Mouse (Mus musculus): ENCODE data around the gene Platr25. TPM values are rescaled to one million over a fixed set of nuclear protein-coding genes. Genes with fewer than 3 reads are reported as not detected.
"Not testable (repeated sequence)": the region's sequence is repeated elsewhere in the genome, so short reads cannot be mapped to it uniquely, and the experiment has no call there.

The Platr25 gene
- total and polyA plus RNA-seq, 2 experiments, result 0.07 to 2.2 TPM

GRCm38 (mm10) chr13:62684608-62685286 is 75.8 kb downstream of the Platr25 start:
- not testable (repeated sequence) for H3K27me3 ChIP-seq (ENCODE audit: control insufficient read depth, insufficient read depth, low read length); H3K79me2 ChIP-seq (ENCODE audit: control insufficient read depth, insufficient read depth, low read length); H3K27ac ChIP-seq (replicated peaks; ENCODE audit: insufficient read depth, low read depth, low read length); H3K4me1 ChIP-seq (ENCODE audit: control insufficient read depth, insufficient read depth, low read length); H3K36me3 ChIP-seq (ENCODE audit: control insufficient read depth, insufficient read depth, low read length)
- DNase-seq (ENCODE audit: extremely low read depth, low read depth, low spot score), result peak; percentile 19
- Histone ChIP-seq H3K4me3 (ENCODE audit: insufficient read depth, low read depth, low read length) (peak overlapping the region; percentile 56), H3K9ac (ENCODE audit: low read depth, low read length) (peak overlapping the region; percentile 5)
- 1% methylated on average over 19 of the region's 20 CpGs for WGBS

- no peak overlapping the region for H3K27ac ChIP-seq (replicated peaks; ENCODE audit: insufficient read depth, low read depth, low read length)
- 22% methylated on average over 8 of the region's 8 CpGs for WGBS
- no peaks in the 10 kb centered on the region for H3K79me2 ChIP-seq (ENCODE audit: control insufficient read depth, insufficient read depth, low read length)
- no peaks in the 10 kb centered on the region for H3K36me3 ChIP-seq (ENCODE audit: control insufficient read depth, insufficient read depth, low read length)
- no peaks in the 10 kb centered on the region for H3K27me3 ChIP-seq (ENCODE audit: control insufficient read depth, insufficient read depth, low read length)
- peak overlapping the region; percentile 56; the same call in 1 of the 2 replicates for H3K4me3 ChIP-seq (ENCODE audit: insufficient read depth, low read depth, low read length)
- H3K4me1 ChIP-seq (ENCODE audit: control insufficient read depth, insufficient read depth, low read length), result peaks cover 2% of the 10 kb centered on the region; the same call in 1 of the 2 replicates
- TF ChIP-seq POLR2A (IDR thresholded peaks at IDR 0.05; ENCODE audit: extremely low read depth, insufficient read depth, low read length) (no peak), CTCF (IDR thresholded peaks at IDR 0.05; ENCODE audit: low read depth, low read length) (no peak)
- H3K9ac ChIP-seq (ENCODE audit: low read depth, low read length), result no peak overlapping the region
- DNase-seq (ENCODE audit: extremely low read depth, low read depth, low spot score), result no peak
These were observed 107.2 kb downstream of the Platr25 start for GRCm38 (mm10) chr13:62653369-62653743.

- H3K27me3 ChIP-seq (ENCODE audit: control insufficient read depth, insufficient read depth, low read length); H3K4me1 ChIP-seq (ENCODE audit: control insufficient read depth, insufficient read depth, low read length); H3K27ac ChIP-seq (replicated peaks; ENCODE audit: insufficient read depth, low read depth, low read length); H3K36me3 ChIP-seq (ENCODE audit: control insufficient read depth, insufficient read depth, low read length); H3K79me2 ChIP-seq (ENCODE audit: control insufficient read depth, insufficient read depth, low read length): not testable (repeated sequence)
- WGBS, result 1% methylated on average over 16 of the region's 16 CpGs
- H3K4me3 ChIP-seq (ENCODE audit: insufficient read depth, low read depth, low read length), result peak overlapping the region; percentile 56
- peak overlapping the region; percentile 27 for H3K9ac ChIP-seq (ENCODE audit: low read depth, low read length)
- DNase-seq (ENCODE audit: extremely low read depth, low read depth, low spot score), result peak; percentile 75
These were observed 107.7 kb downstream of the Platr25 start for GRCm38 (mm10) chr13:62652681-62653368.

GRCm38 (mm10) chr13:62627071-62627470 is 133.4 kb downstream of the Platr25 start:
- not testable (repeated sequence) for H3K4me1 ChIP-seq (ENCODE audit: control insufficient read depth, insufficient read depth, low read length); H3K27me3 ChIP-seq (ENCODE audit: control insufficient read depth, insufficient read depth, low read length); H3K9ac ChIP-seq (ENCODE audit: low read depth, low read length); H3K79me2 ChIP-seq (ENCODE audit: control insufficient read depth, insufficient read depth, low read length); H3K36me3 ChIP-seq (ENCODE audit: control insufficient read depth, insufficient read depth, low read length); H3K4me3 ChIP-seq (ENCODE audit: insufficient read depth, low read depth, low read length); H3K27ac ChIP-seq (replicated peaks; ENCODE audit: insufficient read depth, low read depth, low read length)
- peak; percentile 35 for DNase-seq (ENCODE audit: extremely low read depth, low read depth, low spot score)
- 44% methylated on average over 1 of the region's 1 CpGs for WGBS
- TF ChIP-seq CTCF (IDR thresholded peaks at IDR 0.05; ENCODE audit: low read depth, low read length), result peak; percentile 57

- H3K4me3 ChIP-seq (ENCODE audit: insufficient read depth, low read depth, low read length); H3K36me3 ChIP-seq (ENCODE audit: control insufficient read depth, insufficient read depth, low read length); H3K9ac ChIP-seq (ENCODE audit: low read depth, low read length); H3K27ac ChIP-seq (replicated peaks; ENCODE audit: insufficient read depth, low read depth, low read length); H3K79me2 ChIP-seq (ENCODE audit: control insufficient read depth, insufficient read depth, low read length); H3K4me1 ChIP-seq (ENCODE audit: control insufficient read depth, insufficient read depth, low read length); H3K27me3 ChIP-seq (ENCODE audit: control insufficient read depth, insufficient read depth, low read length); DNase-seq (ENCODE audit: extremely low read depth, low read depth, low spot score): not testable (repeated sequence)
- 8% methylated on average over 7 of the region's 7 CpGs for WGBS
These were observed 136.2 kb downstream of the Platr25 start for GRCm38 (mm10) chr13:62624277-62624665.

- H3K79me2 ChIP-seq (ENCODE audit: control insufficient read depth, insufficient read depth, low read length); H3K4me1 ChIP-seq (ENCODE audit: control insufficient read depth, insufficient read depth, low read length); H3K9ac ChIP-seq (ENCODE audit: low read depth, low read length); H3K36me3 ChIP-seq (ENCODE audit: control insufficient read depth, insufficient read depth, low read length); H3K27me3 ChIP-seq (ENCODE audit: control insufficient read depth, insufficient read depth, low read length); H3K27ac ChIP-seq (replicated peaks; ENCODE audit: insufficient read depth, low read depth, low read length): not testable (repeated sequence)
- peak within 1 kb of the TSS; percentile 18; the same call in 1 of the 2 replicates for H3K4me3 ChIP-seq (ENCODE audit: insufficient read depth, low read depth, low read length)
- 6% methylated on average over 15 of the region's 15 CpGs for WGBS
- peak; percentile 31 for DNase-seq (ENCODE audit: extremely low read depth, low read depth, low spot score)
These were observed 136.8 kb downstream of the Platr25 start, which contains the start of gene 6720489N17Rik for GRCm38 (mm10) chr13:62623577-62624276. TSS of gene 6720489N17Rik (minus strand) at chr13:62624182.

Other genes with a start within 250 kb of the Platr25 start
- 2.2 TPM in 1 of 2 replicates, not detected in the other for gene Zfp935, start 202.2 kb downstream of the Platr25 start, total RNA-seq (2014; rRNA removed)
- not detected in 2 replicates for gene Zfp935, start 202.2 kb downstream of the Platr25 start, polyA plus RNA-seq (2012; rRNA removed)
- 0.67 and 1.1 TPM in 2 replicates for gene Zfp934, start 189.5 kb downstream of the Platr25 start, total RNA-seq (2014; rRNA removed)
- 0.27 TPM in 1 of 2 replicates, not detected in the other for gene Zfp934, start 189.5 kb downstream of the Platr25 start, polyA plus RNA-seq (2012; rRNA removed)
- gene 6720489N17Rik, start 136.5 kb downstream of the Platr25 start, total RNA-seq (2014; rRNA removed), result 0.46 and 0.60 TPM in 2 replicates
- 0.07 TPM in 1 of 2 replicates, not detected in the other for gene 6720489N17Rik, start 136.5 kb downstream of the Platr25 start, polyA plus RNA-seq (2012; rRNA removed)
- 0.40 and 0.46 TPM in 2 replicates for gene Gm5141, start 25.1 kb upstream of the Platr25 start, total RNA-seq (2014; rRNA removed)
- not detected in 2 replicates for gene Gm5141, start 25.1 kb upstream of the Platr25 start, polyA plus RNA-seq (2012; rRNA removed)
- 0.09 TPM in 1 of 2 replicates, not detected in the other for gene Fbp2, start 97.7 kb upstream of the Platr25 start, total RNA-seq (2014; rRNA removed)
- gene Fbp2, start 97.7 kb upstream of the Platr25 start, polyA plus RNA-seq (2012; rRNA removed), result 0.09 and 0.10 TPM in 2 replicates
- gene Fbp1, start 127.6 kb upstream of the Platr25 start, total RNA-seq (2014; rRNA removed), result 1,448 and 1,888 TPM in 2 replicates
- gene Fbp1, start 127.6 kb upstream of the Platr25 start, polyA plus RNA-seq (2012; rRNA removed), result 1,550 and 1,804 TPM in 2 replicates
- gene 2010111I01Rik, start 204.2 kb upstream of the Platr25 start, total RNA-seq (2014; rRNA removed), result 78.1 and 81.3 TPM in 2 replicates
- gene 2010111I01Rik, start 204.2 kb upstream of the Platr25 start, polyA plus RNA-seq (2012; rRNA removed), result 30.0 and 40.8 TPM in 2 replicates

Measured in liver, adult 2 months (tissue).